Mouse (Mus musculus) embryonic facial prominence, embryonic 15.5 days (tissue): ENCODE measurements around the gene Ifi205. TPM values are rescaled to one million over a fixed set of nuclear protein-coding genes. Genes with fewer than 3 reads are reported as not detected.
"Not testable (repeated sequence)": the region's sequence is repeated elsewhere in the genome, so short reads cannot be mapped to it uniquely, and the experiment has no call there.

Experiments used
- ATAC-seq: fragments of 200-750 bp; cut with Nextera tagmentation; 2 replicates; pipeline ENCODE4 v1.8.0; 2017; ENCODE audit warnings: low read depth, moderate TSS enrichment; ENCODE audit not compliant: insufficient number of reproducible peaks, low FRiP score, low TSS enrichment
- H3K27ac ChIP-seq: fragments of 300-500 bp; sonication (generic); replicated peaks from 2 replicates; pipeline ENCODE4 v1.5.1; 2015; ENCODE audit warnings: mild to moderate bottlenecking, inconsistent platforms
- H3K27me3 ChIP-seq: fragments of 300-500 bp; sonication (generic); 2 replicates; pipeline ENCODE4 v1.6.1; 2015; ENCODE audit warnings: inconsistent platforms
- H3K36me3 ChIP-seq: fragments of 300-500 bp; sonication (generic); 2 replicates; pipeline ENCODE4 v1.6.1; 2015; ENCODE audit warnings: mild to moderate bottlenecking, inconsistent platforms
- H3K4me1 ChIP-seq: fragments of 300-500 bp; sonication (generic); 2 replicates; pipeline ENCODE4 v1.6.1; 2015; ENCODE audit warnings: inconsistent platforms
- H3K4me2 ChIP-seq: fragments of 300-500 bp; sonication (generic); replicated peaks from 2 replicates; pipeline ENCODE4 v1.6.1; 2015; ENCODE audit warnings: mild to moderate bottlenecking, inconsistent platforms
- H3K4me3 ChIP-seq: fragments of 300-500 bp; sonication (generic); replicated peaks from 2 replicates; pipeline ENCODE4 v1.5.1; 2015; ENCODE audit warnings: mild to moderate bottlenecking, inconsistent platforms
- H3K9ac ChIP-seq: fragments of 300-500 bp; sonication (generic); 2 replicates; pipeline ENCODE4 v1.6.1; 2015; ENCODE audit warnings: inconsistent platforms
- H3K9me3 ChIP-seq: fragments of 300-500 bp; sonication (generic); replicated peaks from 2 replicates; pipeline ENCODE4 v1.6.1; 2016; ENCODE audit warnings: inconsistent platforms
- WGBS: fragments of 180-500 bp; shearing (Covaris S2); methylation state at CpG from one replicate; pipeline ENCODE4 v1.1.7; 2015; 5-methylcytosine and 5-hydroxymethylcytosine counted together
- polyA plus RNA-seq: library from polyadenylated mRNA; unstranded; fragments of >200 nt; fragmentation: Nextera tagmentation; extraction: Ambion mirVana; gene quantifications from 2 replicates; pipeline ENCODE4 v1.2.1, GENCODE M21; 2015

Ifi205 gene
- polyA plus RNA-seq = 0.16 and 0.62 TPM in 2 replicates

GRCm38 (mm10) chr1:174031698-174032097 is at the start of gene Ifi205:
TSS of gene Ifi205 (minus strand) at chr1:174031810.
- ATAC-seq = no peak
- Histone ChIP-seq H3K4me3 (no peak within 1 kb of the TSS), H3K9ac (no peak within 1 kb of the TSS), H3K27me3 (no peaks in the 10 kb centered on the region), H3K4me2 (no peak within 1 kb of the TSS), H3K27ac (no peak within 1 kb of the TSS), H3K9me3 (no peaks in the 10 kb centered on the region), H3K4me1 (no peaks in the 10 kb centered on the region), H3K36me3 (no peaks in the 10 kb centered on the region)
- WGBS = 44% methylated on average over 1 of the region's 1 CpGs

DNA sequence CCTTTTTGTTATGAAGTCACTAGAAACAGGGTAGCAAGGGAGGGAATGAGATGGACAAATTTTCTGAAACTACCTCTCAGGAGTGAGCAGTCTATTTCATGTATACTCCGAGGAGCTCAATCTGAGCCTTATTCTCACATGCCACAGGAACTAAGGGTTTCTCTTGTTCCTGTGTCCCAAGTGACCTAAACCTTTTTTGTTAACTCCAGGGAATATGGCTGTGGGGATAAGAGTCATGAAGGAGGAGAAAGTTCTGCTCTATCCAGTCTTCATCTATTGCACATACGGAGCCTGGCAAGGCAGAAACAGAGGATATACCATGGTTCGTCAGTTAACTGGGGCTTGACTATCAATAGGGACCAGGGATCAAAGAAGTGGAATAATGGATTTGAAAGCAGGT is 34.7 kb upstream of the Ifi205 start, which contains the start of gene Olfr430:
Gene Olfr430 (plus strand): TSS at position 301 of the 400 bp plus-strand sequence.
- Histone ChIP-seq H3K9me3 (no peaks in the 10 kb centered on the region), H3K4me1 (no peaks in the 10 kb centered on the region), H3K4me2 (no peak within 1 kb of the TSS), H3K27me3 (no peaks in the 10 kb centered on the region), H3K27ac (no peak within 1 kb of the TSS), H3K36me3 (no peaks in the 10 kb centered on the region), H3K4me3 (no peak within 1 kb of the TSS), H3K9ac (no peak within 1 kb of the TSS)
- ATAC-seq = no peak
- 80% methylated on average over 3 of the region's 3 CpGs for WGBS

DNA sequence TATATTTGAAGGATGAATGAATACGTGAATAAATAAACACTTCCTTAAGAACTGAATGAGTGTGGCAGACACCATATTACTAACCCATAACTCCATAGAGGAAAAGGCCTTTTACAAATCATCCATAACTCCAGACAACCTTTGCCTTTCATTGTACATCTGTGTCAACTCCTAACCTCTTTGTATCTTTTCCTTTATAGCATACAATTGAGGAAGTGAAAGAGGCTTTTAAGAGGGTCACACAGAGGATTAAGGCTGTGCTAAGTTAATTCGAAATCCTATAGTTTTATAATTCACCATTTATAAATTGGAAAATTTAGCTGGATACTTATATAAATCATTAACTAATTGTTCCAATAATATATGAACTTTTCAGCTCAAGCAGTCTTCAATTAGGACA is 23.6 kb upstream of the Ifi205 start:
- H3K4me3 ChIP-seq = no peak overlapping the region
- no peak overlapping the region for H3K27ac ChIP-seq
- no peaks in the 10 kb centered on the region for H3K36me3 ChIP-seq
- WGBS = 76% methylated on average over 2 of the region's 2 CpGs
- no peak overlapping the region for H3K4me2 ChIP-seq
- ATAC-seq = no peak
- no peaks in the 10 kb centered on the region for H3K9me3 ChIP-seq
- no peak overlapping the region for H3K9ac ChIP-seq
- no peaks in the 10 kb centered on the region for H3K27me3 ChIP-seq
- no peaks in the 10 kb centered on the region for H3K4me1 ChIP-seq

DNA sequence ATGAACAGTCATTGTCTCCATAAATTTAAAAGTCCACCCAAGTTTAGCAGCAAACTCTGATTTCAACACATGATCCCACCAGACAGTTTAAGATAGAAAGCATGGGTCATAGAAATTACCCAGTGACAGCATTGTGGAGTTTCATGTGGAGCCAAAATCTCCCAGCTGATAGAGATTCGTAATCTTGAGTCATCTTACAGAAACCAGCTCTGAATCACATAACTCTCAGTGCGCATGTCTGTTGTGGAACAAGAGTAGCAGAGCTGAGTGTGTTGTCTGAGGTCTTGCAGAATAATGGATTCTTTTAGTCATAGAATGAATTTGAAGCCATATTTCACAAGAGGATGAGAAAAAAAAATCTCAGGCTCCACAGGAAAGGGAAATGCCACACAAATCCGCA is 21.4 kb upstream of the Ifi205 start:
- no peaks in the 10 kb centered on the region for H3K27me3 ChIP-seq
- ATAC-seq = no peak
- no peaks in the 10 kb centered on the region for H3K36me3 ChIP-seq
- no peak overlapping the region for H3K27ac ChIP-seq
- WGBS = 75% methylated on average over 3 of the region's 3 CpGs
- no peak overlapping the region for H3K4me2 ChIP-seq
- no peak overlapping the region for H3K9ac ChIP-seq
- H3K4me1 ChIP-seq = no peaks in the 10 kb centered on the region
- no peaks in the 10 kb centered on the region for H3K9me3 ChIP-seq
- no peak overlapping the region for H3K4me3 ChIP-seq

DNA sequence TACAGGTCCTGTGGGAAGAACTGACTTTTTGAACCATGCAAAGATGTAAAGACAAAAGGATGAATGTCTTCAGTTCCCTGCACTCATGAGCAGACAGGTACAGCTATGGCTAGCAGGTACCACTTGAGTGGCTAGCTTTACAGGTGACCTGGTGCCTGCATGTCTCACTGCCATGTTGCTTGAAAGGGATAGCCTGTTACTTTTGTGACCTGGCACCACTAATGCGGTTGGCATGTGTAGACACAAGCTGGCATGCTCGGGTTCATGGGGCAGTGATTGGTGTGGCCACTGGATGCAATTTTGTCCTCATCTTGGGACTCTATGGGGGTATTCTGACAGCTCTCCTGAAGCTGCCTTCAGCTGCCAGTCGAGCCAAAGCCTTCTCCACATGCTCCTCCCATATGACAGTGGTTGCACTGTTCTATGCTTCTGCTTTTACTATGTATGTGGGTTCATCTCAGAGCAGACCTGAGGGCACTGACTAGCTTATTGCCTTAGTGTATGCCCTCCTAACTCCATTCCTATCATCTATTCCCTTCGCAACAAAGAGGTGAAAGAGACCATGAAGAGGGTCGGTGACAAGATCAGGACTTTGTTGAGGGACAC is 20.4 kb upstream of the Ifi205 start:
- Histone ChIP-seq H3K4me1 (no peaks in the 10 kb centered on the region), H3K27ac (no peak overlapping the region), H3K9me3 (no peaks in the 10 kb centered on the region), H3K9ac (no peak overlapping the region), H3K4me3 (no peak overlapping the region), H3K4me2 (no peak overlapping the region), H3K27me3 (no peaks in the 10 kb centered on the region), H3K36me3 (no peaks in the 10 kb centered on the region)
- WGBS = 78% methylated on average over 5 of the region's 5 CpGs
- ATAC-seq = no peak

- Histone ChIP-seq H3K4me3 (no peak overlapping the region), H3K27ac (no peak overlapping the region), H3K9me3 (no peaks in the 10 kb centered on the region), H3K36me3 (no peaks in the 10 kb centered on the region), H3K27me3 (no peaks in the 10 kb centered on the region), H3K4me2 (no peak overlapping the region), H3K9ac (no peak overlapping the region), H3K4me1 (no peaks in the 10 kb centered on the region)
- 85% methylated on average over 4 of the region's 4 CpGs for WGBS
- ATAC-seq = no peak
Observed at GRCm38 (mm10) chr1:174051515-174051914, 19.9 kb upstream of the Ifi205 start.

- no peak overlapping the region for H3K4me3 ChIP-seq
- ATAC-seq = no peak
- no peak overlapping the region for H3K27ac ChIP-seq
- H3K9me3 ChIP-seq = no peaks in the 10 kb centered on the region
- WGBS = 88% methylated on average over 4 of the region's 4 CpGs
- H3K4me1 ChIP-seq = no peaks in the 10 kb centered on the region
- H3K9ac ChIP-seq = no peak overlapping the region
- H3K4me2 ChIP-seq = no peak overlapping the region
- H3K36me3 ChIP-seq = no peaks in the 10 kb centered on the region
- no peaks in the 10 kb centered on the region for H3K27me3 ChIP-seq
Observed at GRCm38 (mm10) chr1:174050532-174050931, 18.9 kb upstream of the Ifi205 start.

- H3K27ac ChIP-seq, ATAC-seq, H3K27me3 ChIP-seq, H3K4me1 ChIP-seq, H3K9ac ChIP-seq, H3K36me3 ChIP-seq, H3K9me3 ChIP-seq, H3K4me2 ChIP-seq, H3K4me3 ChIP-seq: not testable (repeated sequence)
- WGBS = 72% methylated on average over 4 of the region's 4 CpGs
Observed at GRCm38 (mm10) chr1:174049357-174049756, 17.7 kb upstream of the Ifi205 start.

GRCm38 (mm10) chr1:174048893-174049292 is 17.3 kb upstream of the Ifi205 start, which contains the start of gene Olfr432:
TSS of gene Olfr432 (plus strand) at chr1:174049205.
- H3K4me3 ChIP-seq = no peak within 1 kb of the TSS
- WGBS = 54% methylated on average over 2 of the region's 2 CpGs

DNA sequence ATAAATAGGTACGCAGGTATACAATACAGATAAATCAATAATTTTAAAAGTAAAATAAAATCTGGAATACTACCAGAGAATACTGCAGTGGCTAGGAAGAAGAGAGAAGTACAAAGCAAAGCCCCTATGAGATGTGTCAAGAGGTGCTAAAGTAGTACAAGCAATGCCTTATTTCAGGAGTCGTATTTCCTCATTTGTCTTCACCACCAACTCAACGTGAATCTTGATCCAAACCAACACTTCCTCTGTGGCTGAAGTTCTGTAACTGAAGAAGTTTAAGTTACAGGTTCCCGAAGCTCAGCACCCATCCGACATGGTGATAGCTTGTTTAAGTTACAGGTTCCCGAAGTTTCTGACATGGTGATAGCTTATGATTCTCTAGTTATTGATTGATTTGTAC is 16.6 kb upstream of the Ifi205 start:
- H3K9ac ChIP-seq, H3K36me3 ChIP-seq, H3K4me2 ChIP-seq, ATAC-seq, H3K4me1 ChIP-seq, H3K4me3 ChIP-seq, H3K9me3 ChIP-seq, H3K27me3 ChIP-seq, H3K27ac ChIP-seq: not testable (repeated sequence)
- 76% methylated on average over 6 of the region's 6 CpGs for WGBS

More at GRCm38 (mm10) chr1:174048893-174049292, 17.3 kb upstream of the Ifi205 start, which contains the start of gene Olfr432:
- Histone ChIP-seq H3K27ac (no peak within 1 kb of the TSS), H3K9me3 (no peaks in the 10 kb centered on the region), H3K4me1 (no peaks in the 10 kb centered on the region), H3K36me3 (no peaks in the 10 kb centered on the region), H3K9ac (no peak within 1 kb of the TSS), H3K27me3 (no peaks in the 10 kb centered on the region), H3K4me2 (no peak within 1 kb of the TSS)
- ATAC-seq = no peak

GRCm38 (mm10) chr1:174044431-174044830 is 12.8 kb upstream of the Ifi205 start:
- no peaks in the 10 kb centered on the region for H3K27me3 ChIP-seq
- no peak for ATAC-seq
- H3K9me3 ChIP-seq = no peaks in the 10 kb centered on the region
- no peak overlapping the region for H3K4me2 ChIP-seq
- no peak overlapping the region for H3K4me3 ChIP-seq
- no peak overlapping the region for H3K9ac ChIP-seq
- H3K27ac ChIP-seq = no peak overlapping the region
- WGBS = 39% methylated on average over 2 of the region's 2 CpGs
- no peaks in the 10 kb centered on the region for H3K36me3 ChIP-seq
- H3K4me1 ChIP-seq = no peaks in the 10 kb centered on the region
